ENCODE assay signal across 29 mouse cellular contexts in the genomic region with DNA sequence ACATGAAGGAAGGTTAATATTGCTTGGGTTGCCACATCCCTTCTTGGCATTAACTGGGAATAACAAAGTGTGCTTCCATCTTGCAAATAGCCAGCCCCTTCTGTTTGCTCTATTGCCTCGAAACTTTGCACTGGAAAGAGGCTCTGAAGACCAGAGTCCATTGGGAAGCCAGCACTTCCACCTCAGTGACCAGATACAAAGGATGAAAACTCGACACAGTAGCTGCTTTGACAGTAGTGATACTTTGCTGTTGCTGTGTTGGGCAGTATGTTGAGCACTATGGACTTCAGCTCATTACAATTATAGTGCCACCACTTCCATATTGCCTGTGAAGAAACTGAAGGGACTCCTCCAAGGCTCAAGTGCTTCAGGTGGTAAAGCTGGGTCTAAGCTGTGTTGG.
"Had no signal": no experiment of that assay in that cellular context is flagged by ENCODE, and none has a peak within 500 bp of the region (broad histone marks: within the 10 kb centered on the region; RNA-seq: fewer than 3 reads in every experiment).

No protein-coding gene starts in this region.

- H3K36me3 ChIP-seq: heart, embryonic 15.5 days; intestine, embryonic 15.5 days; kidney, embryonic 15.5 days had no signal

- H3K27ac ChIP-seq: heart, embryonic 10.5 days; heart, embryonic 13.5 days; heart, embryonic 15.5 days; hindbrain, embryonic 10.5 days; hindbrain, embryonic 12.5 days; hindbrain, embryonic 13.5 days; hindbrain, embryonic 14.5 days; hindbrain, embryonic 15.5 days; hindbrain, postnatal 0 days; intestine, embryonic 15.5 days; kidney, embryonic 15.5 days; kidney, postnatal 0 days; layer of hippocampus, adult 2 months had no signal

- H3K4me1 ChIP-seq: heart, embryonic 10.5 days; heart, embryonic 13.5 days; heart, embryonic 15.5 days; intestine, embryonic 15.5 days had no signal

- H3K4me3 ChIP-seq: heart, embryonic 10.5 days; heart, embryonic 12.5 days; heart, embryonic 13.5 days; heart, embryonic 15.5 days; hindbrain, embryonic 10.5 days; hindbrain, embryonic 12.5 days; hindbrain, embryonic 13.5 days; hindbrain, embryonic 15.5 days; intestine, embryonic 15.5 days; kidney, embryonic 15.5 days; layer of hippocampus, adult 2 months had no signal

- DNase-seq: heart, postnatal 10 days; heart, postnatal 14 days; heart, postnatal 36 days; heart, postnatal 4 days; kidney, adult 11 months; kidney, adult 18-20 months; kidney, adult 8-10 months; kidney, adult 9 months; kidney, postnatal 10 days; kidney, postnatal 14 days; kidney, postnatal 25 days; kidney, postnatal 36 days; kidney, postnatal 4 days; layer of hippocampus, adult 9-11 months; layer of hippocampus, postnatal 36 days had no signal

- H3K27me3 ChIP-seq: heart, embryonic 12.5 days; heart, embryonic 13.5 days; heart, embryonic 15.5 days; hindbrain, embryonic 12.5 days; hindbrain, embryonic 13.5 days; hindbrain, embryonic 15.5 days; intestine, embryonic 15.5 days; kidney, embryonic 15.5 days had no signal
